Mouse (Mus musculus) liver, embryonic 13.5 days (tissue): Measurements from ENCODE around the gene Tanc1. TPM values are rescaled to one million over a fixed set of nuclear protein-coding genes. Genes with fewer than 3 reads are reported as not detected.
A peak's percentile ranks its signal among the peaks of the same experiment; 100 is the strongest.

Source experiments
- ATAC-seq: fragments of 200-750 bp; cut with Nextera tagmentation; 2 replicates; pipeline ENCODE4 v1.8.0; 2017; ENCODE audit warnings: low read depth, mild to moderate bottlenecking, moderate number of reproducible peaks, moderate library complexity
- DNase-seq: peaks from one replicate; pipeline ENCODE4 v3.0.0; 2022
- H3K27ac ChIP-seq: fragments of 300-500 bp; sonication (generic); 2 replicates; pipeline ENCODE4 v1.5.1; 2015; ENCODE audit warnings: moderate library complexity, mild to moderate bottlenecking, inconsistent platforms
- H3K27me3 ChIP-seq: fragments of 300-500 bp; sonication (generic); 2 replicates; pipeline ENCODE4 v1.6.1; 2015; ENCODE audit warnings: mild to moderate bottlenecking, inconsistent platforms
- H3K36me3 ChIP-seq: fragments of 300-500 bp; sonication (generic); 2 replicates; pipeline ENCODE4 v1.6.1; 2015; ENCODE audit warnings: mild to moderate bottlenecking, inconsistent platforms
- H3K4me1 ChIP-seq: fragments of 300-500 bp; sonication (generic); replicated peaks from 2 replicates; pipeline ENCODE4 v1.6.1; 2015; ENCODE audit warnings: inconsistent platforms
- H3K4me2 ChIP-seq: fragments of 300-500 bp; sonication (generic); 2 replicates; pipeline ENCODE4 v1.6.1; 2015; ENCODE audit warnings: inconsistent platforms, mild to moderate bottlenecking, moderate library complexity
- H3K4me3 ChIP-seq: fragments of 300-500 bp; sonication (generic); replicated peaks from 2 replicates; pipeline ENCODE4 v1.5.1; 2015; ENCODE audit warnings: mild to moderate bottlenecking, inconsistent platforms
- H3K9ac ChIP-seq: fragments of 300-500 bp; sonication (generic); 2 replicates; pipeline ENCODE4 v1.6.1; 2015; ENCODE audit warnings: mild to moderate bottlenecking, inconsistent platforms
- H3K9me3 ChIP-seq: fragments of 300-500 bp; sonication (generic); replicated peaks from 2 replicates; pipeline ENCODE4 v1.6.1; 2016; ENCODE audit warnings: inconsistent platforms
- WGBS: fragments of 180-500 bp; shearing (Covaris S2); methylation state at CpG from one replicate; pipeline ENCODE4 v1.1.7; 2015; ENCODE audit not compliant: insufficient replicate concordance; 5-methylcytosine and 5-hydroxymethylcytosine counted together
- polyA plus RNA-seq: library from polyadenylated mRNA; unstranded; fragments of >200 nt; fragmentation: Nextera tagmentation; extraction: Ambion mirVana; gene quantifications from 2 replicates; pipeline ENCODE4 v1.2.1, GENCODE M21; 2015

Tanc1 gene
- polyA plus RNA-seq, 1 experiment from 2014 or later, result 2.4 TPM

GRCm38 (mm10) chr2:59723311-59723710, 111.5 kb downstream of the Tanc1 start:
- Histone ChIP-seq H3K9me3 (no peaks in the 10 kb centered on the region), H3K36me3 (no peaks in the 10 kb centered on the region), H3K9ac (no peak overlapping the region), H3K27me3 (no peaks in the 10 kb centered on the region), H3K4me2 (no peak overlapping the region), H3K4me1 (peaks cover 2% of the 10 kb centered on the region), H3K27ac (no peak overlapping the region), H3K4me3 (no peak overlapping the region)
- no peak for DNase-seq
- ATAC-seq, result no peak
- WGBS, result 67% methylated on average over 5 of the region's 5 CpGs

DNA sequence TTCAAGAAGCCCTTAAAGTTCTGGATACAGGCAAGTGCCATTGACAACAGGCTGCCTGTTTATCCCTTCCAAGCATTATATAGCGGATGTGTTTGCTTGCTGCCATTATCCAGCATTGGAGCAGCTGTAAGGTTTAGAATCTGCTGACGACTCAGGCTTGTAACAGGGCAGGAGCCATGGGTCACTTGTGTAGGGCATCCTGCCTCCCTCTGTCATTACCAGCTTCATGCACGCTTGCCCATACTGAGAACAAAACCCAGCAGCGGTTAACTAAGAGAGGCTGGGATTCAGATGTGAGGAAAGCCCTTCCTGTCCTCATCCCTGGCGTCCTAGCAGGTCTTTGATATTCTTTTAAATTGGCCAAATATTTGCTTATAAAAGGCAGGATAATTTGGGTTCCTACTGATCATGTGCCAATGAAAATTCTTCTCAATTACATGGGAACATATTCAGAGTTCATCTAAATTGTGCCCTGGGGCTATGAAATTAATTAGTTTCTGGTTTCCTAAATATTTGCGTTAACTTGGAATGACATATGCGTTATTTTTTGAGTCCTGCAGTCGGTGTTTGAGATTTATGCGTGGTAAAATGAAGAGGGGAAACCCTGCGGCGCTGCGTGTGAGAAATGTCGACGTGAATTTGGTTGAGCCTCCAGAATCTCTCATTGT, 113.8 kb downstream of the Tanc1 start:
- ATAC-seq, result no peak
- no peak overlapping the region for H3K9ac ChIP-seq
- no peak for DNase-seq
- H3K36me3 ChIP-seq, result no peaks in the 10 kb centered on the region
- no peaks in the 10 kb centered on the region for H3K9me3 ChIP-seq
- no peak overlapping the region for H3K4me2 ChIP-seq
- peaks cover 2% of the 10 kb centered on the region; the same call in 1 of the 2 replicates for H3K4me1 ChIP-seq
- H3K4me3 ChIP-seq, result no peak overlapping the region
- 73% methylated on average over 14 of the region's 14 CpGs for whole genome bisulfite sequencing
- H3K27me3 ChIP-seq, result no peaks in the 10 kb centered on the region
- no peak overlapping the region for H3K27ac ChIP-seq

DNA sequence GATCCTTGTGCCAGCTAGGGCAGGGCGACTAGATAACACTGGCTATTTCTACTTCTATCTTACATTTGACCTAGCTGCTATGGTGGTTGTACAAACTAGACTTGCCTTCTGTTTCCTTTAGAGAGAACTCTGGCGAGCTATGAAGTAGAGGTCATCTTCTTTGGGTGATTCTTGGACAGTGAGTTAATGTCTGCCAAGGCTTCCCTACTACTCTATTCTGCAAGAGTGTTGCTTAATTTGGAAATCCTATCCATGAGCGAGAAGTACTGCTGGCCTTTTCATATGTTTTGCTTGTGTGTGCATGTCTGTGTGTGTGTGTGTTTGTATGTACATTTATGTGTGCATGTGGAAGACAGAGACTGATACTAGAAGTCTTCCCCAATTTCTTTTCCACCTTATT, 120.0 kb downstream of the Tanc1 start:
- H3K4me1 ChIP-seq, result no peaks in the 10 kb centered on the region

GRCm38 (mm10) chr2:59733410-59733809, 121.6 kb downstream of the Tanc1 start:
- Histone ChIP-seq H3K9me3 (no peaks in the 10 kb centered on the region), H3K4me1 (no peaks in the 10 kb centered on the region), H3K27me3 (no peaks in the 10 kb centered on the region), H3K9ac (no peak overlapping the region), H3K4me2 (no peak overlapping the region), H3K4me3 (no peak overlapping the region), H3K36me3 (no peaks in the 10 kb centered on the region), H3K27ac (no peak overlapping the region)
- DNase-seq (no peak), ATAC-seq (no peak)
- WGBS, result 72% methylated on average over 5 of the region's 5 CpGs

More for the DNA sequence above, 120.0 kb downstream of the Tanc1 start:
- no peaks in the 10 kb centered on the region for H3K36me3 ChIP-seq
- DNase-seq (no peak), ATAC-seq (no peak)
- H3K4me3 ChIP-seq, result no peak overlapping the region
- WGBS, result 59% methylated on average over 3 of the region's 3 CpGs
- no peak overlapping the region for H3K4me2 ChIP-seq
- H3K9me3 ChIP-seq, result no peaks in the 10 kb centered on the region
- H3K9ac ChIP-seq, result no peak overlapping the region
- no peak overlapping the region for H3K27ac ChIP-seq
- H3K27me3 ChIP-seq, result no peaks in the 10 kb centered on the region

GRCm38 (mm10) chr2:59736401-59736898, 124.6 kb downstream of the Tanc1 start:
- Histone ChIP-seq H3K27ac (no peak overlapping the region), H3K9ac (no peak overlapping the region), H3K4me3 (no peak overlapping the region), H3K9me3 (no peaks in the 10 kb centered on the region), H3K27me3 (no peaks in the 10 kb centered on the region), H3K36me3 (no peaks in the 10 kb centered on the region), H3K4me2 (no peak overlapping the region), H3K4me1 (no peaks in the 10 kb centered on the region)
- no peak for ATAC-seq
- no peak for DNase-seq
- 62% methylated on average over 10 of the region's 10 CpGs for WGBS

DNA sequence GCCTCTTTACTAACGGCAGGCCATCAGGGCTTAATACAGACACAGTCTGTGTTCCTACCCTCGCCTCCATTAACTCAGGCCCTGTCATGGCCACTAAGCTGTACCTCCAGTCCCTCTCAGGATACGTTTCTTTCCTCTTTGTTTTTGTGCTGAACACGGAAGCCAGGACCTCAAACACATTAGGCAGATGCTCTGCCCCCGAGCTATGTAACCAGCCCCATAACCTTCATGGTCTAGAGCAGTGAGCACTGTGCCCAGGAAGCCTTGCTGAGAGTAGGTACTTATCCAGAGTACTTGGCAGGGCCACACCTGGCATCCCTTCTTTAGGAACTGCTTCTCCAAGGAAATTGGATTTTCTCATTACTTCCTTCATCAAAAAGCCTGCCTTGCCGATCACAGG, 125.5 kb downstream of the Tanc1 start:
- no peak for DNase-seq
- Histone ChIP-seq H3K4me1 (peaks cover 4% of the 10 kb centered on the region; the same call in 1 of the 2 replicates), H3K4me2 (no peak overlapping the region), H3K36me3 (no peaks in the 10 kb centered on the region), H3K9me3 (no peaks in the 10 kb centered on the region), H3K27me3 (no peaks in the 10 kb centered on the region), H3K9ac (no peak overlapping the region), H3K4me3 (no peak overlapping the region), H3K27ac (no peak overlapping the region)
- WGBS, result 70% methylated on average over 6 of the region's 6 CpGs
- no peak for ATAC-seq

DNA sequence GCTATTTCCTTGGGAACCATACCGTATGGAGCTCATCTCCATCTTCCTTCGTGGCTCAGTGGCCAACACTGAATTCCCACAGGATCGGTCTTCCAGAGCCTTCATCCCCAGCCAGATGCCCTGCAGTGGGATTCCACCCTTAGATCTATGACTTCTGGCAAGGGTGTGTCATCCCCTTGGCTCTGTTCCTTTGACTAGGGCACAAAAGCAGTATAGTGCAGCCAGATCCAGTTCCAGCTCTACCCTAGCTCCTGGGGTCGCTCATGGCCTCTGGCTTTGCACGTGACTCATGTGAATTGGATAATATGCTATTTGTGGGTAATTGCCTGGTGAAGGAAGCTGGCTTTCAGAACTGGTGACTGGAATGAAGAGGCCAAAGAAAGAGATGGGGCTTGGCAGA, 126.5 kb downstream of the Tanc1 start:
- ATAC-seq, result no peak
- no peak overlapping the region for H3K4me3 ChIP-seq
- H3K27ac ChIP-seq, result no peak overlapping the region
- H3K9ac ChIP-seq, result no peak overlapping the region
- peaks cover 4% of the 10 kb centered on the region for H3K4me1 ChIP-seq
- DNase-seq, result no peak
- no peaks in the 10 kb centered on the region for H3K36me3 ChIP-seq
- no peaks in the 10 kb centered on the region for H3K27me3 ChIP-seq
- WGBS, result 74% methylated on average over 5 of the region's 5 CpGs
- no peak overlapping the region for H3K4me2 ChIP-seq
- no peaks in the 10 kb centered on the region for H3K9me3 ChIP-seq

DNA sequence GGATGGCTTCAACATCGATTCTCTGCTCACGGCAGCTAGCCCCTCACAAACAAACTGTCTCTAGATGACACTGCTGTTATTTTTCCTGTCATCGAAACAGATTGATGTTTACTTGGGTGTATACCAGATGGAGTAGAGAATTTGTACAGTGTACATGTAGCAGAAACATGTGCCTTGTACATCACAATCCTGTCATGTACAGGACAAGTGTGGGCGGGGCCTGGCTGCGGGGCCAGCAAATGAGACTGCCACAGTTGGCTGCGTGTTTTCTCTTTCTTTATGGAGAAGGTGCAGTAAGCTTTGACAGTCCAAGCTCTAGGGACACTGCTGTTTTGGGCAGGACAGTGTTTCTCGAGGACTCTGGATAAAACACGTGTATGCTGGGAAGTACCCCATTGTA, 127.2 kb downstream of the Tanc1 start:
- DNase-seq (no peak), ATAC-seq (no peak)
- 77% methylated on average over 8 of the region's 8 CpGs for WGBS
- H3K4me3 ChIP-seq, result no peak overlapping the region
- H3K4me2 ChIP-seq, result no peak overlapping the region
- H3K27ac ChIP-seq, result no peak overlapping the region
- no peak overlapping the region for H3K9ac ChIP-seq
- no peaks in the 10 kb centered on the region for H3K36me3 ChIP-seq
- H3K9me3 ChIP-seq, result no peaks in the 10 kb centered on the region
- peaks cover 4% of the 10 kb centered on the region for H3K4me1 ChIP-seq
- H3K27me3 ChIP-seq, result no peaks in the 10 kb centered on the region

DNA sequence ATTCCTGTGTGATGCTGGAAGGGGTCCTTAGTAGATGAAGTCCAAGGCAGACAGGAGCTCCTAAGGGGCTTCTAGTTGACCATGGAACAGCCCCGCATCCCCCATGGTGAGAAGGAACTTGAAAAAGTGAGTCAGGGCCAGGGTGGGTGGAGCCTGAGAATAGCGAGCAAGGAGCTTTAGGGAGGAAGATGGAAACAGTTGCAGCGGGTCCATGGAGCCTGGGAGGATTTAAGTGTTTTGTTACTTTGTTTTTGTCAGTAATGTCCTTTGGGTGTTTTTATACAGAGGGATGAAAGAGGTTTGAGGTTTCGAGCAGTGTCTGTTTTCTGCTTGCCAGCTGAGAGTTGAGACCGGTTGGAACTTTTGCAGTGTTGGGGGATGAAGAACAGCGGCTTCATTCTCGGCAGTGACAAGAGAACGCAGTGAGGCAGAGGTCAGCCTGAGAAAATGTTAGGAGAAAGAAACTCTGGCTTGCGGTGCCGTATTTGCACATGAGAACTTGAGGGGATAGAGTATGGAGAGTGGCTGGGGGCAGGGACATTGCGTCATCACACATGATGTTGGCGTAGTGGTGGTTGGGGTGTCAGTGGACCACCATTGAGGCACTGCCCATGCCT, 130.8 kb downstream of the Tanc1 start:
- Histone ChIP-seq H3K4me3 (no peak overlapping the region), H3K27me3 (no peaks in the 10 kb centered on the region), H3K27ac (no peak overlapping the region), H3K4me2 (no peak overlapping the region), H3K9me3 (no peaks in the 10 kb centered on the region), H3K36me3 (no peaks in the 10 kb centered on the region), H3K9ac (no peak overlapping the region), H3K4me1 (peaks cover 16% of the 10 kb centered on the region)
- WGBS, result 68% methylated on average over 12 of the region's 12 CpGs
- no peak for ATAC-seq
- DNase-seq, result no peak

GRCm38 (mm10) chr2:59745428-59745827, 133.6 kb downstream of the Tanc1 start:
- Histone ChIP-seq H3K4me2 (no peak overlapping the region), H3K9ac (no peak overlapping the region), H3K4me1 (peaks cover 16% of the 10 kb centered on the region), H3K27me3 (no peaks in the 10 kb centered on the region), H3K9me3 (no peaks in the 10 kb centered on the region), H3K36me3 (no peaks in the 10 kb centered on the region), H3K27ac (no peak overlapping the region), H3K4me3 (no peak overlapping the region)
- DNase-seq (no peak), ATAC-seq (no peak)
- WGBS, result 28% methylated on average over 6 of the region's 6 CpGs

GRCm38 (mm10) chr2:59746070-59746469, 134.2 kb downstream of the Tanc1 start:
- H3K27me3 ChIP-seq, result no peaks in the 10 kb centered on the region
- H3K4me1 ChIP-seq, result peaks cover 16% of the 10 kb centered on the region
- WGBS, result 49% methylated on average over 9 of the region's 9 CpGs
- no peaks in the 10 kb centered on the region for H3K36me3 ChIP-seq
- H3K9ac ChIP-seq, result no peak overlapping the region
- no peak overlapping the region for H3K4me2 ChIP-seq
- no peak for DNase-seq
- no peaks in the 10 kb centered on the region for H3K9me3 ChIP-seq
- ATAC-seq, result peak; percentile 34; the same call in 1 of the 2 replicates
- no peak overlapping the region for H3K27ac ChIP-seq
- H3K4me3 ChIP-seq, result no peak overlapping the region

GRCm38 (mm10) chr2:59747757-59748156, 135.9 kb downstream of the Tanc1 start:
- Histone ChIP-seq H3K4me1 (peaks cover 11% of the 10 kb centered on the region), H3K9me3 (no peaks in the 10 kb centered on the region), H3K27me3 (no peaks in the 10 kb centered on the region), H3K4me2 (no peak overlapping the region), H3K36me3 (no peaks in the 10 kb centered on the region), H3K27ac (no peak overlapping the region), H3K4me3 (no peak overlapping the region), H3K9ac (no peak overlapping the region)
- no peak for DNase-seq
- 82% methylated on average over 9 of the region's 9 CpGs for WGBS
- no peak for ATAC-seq
